Mouse (Mus musculus): ENCODE data around the gene Lhpp. TPM values are rescaled to one million over a fixed set of nuclear protein-coding genes. Genes with fewer than 3 reads are reported as not detected.

Gene Lhpp
- polyA plus RNA-seq, 1 experiment from 2014 or later: 17.4 TPM

DNA sequence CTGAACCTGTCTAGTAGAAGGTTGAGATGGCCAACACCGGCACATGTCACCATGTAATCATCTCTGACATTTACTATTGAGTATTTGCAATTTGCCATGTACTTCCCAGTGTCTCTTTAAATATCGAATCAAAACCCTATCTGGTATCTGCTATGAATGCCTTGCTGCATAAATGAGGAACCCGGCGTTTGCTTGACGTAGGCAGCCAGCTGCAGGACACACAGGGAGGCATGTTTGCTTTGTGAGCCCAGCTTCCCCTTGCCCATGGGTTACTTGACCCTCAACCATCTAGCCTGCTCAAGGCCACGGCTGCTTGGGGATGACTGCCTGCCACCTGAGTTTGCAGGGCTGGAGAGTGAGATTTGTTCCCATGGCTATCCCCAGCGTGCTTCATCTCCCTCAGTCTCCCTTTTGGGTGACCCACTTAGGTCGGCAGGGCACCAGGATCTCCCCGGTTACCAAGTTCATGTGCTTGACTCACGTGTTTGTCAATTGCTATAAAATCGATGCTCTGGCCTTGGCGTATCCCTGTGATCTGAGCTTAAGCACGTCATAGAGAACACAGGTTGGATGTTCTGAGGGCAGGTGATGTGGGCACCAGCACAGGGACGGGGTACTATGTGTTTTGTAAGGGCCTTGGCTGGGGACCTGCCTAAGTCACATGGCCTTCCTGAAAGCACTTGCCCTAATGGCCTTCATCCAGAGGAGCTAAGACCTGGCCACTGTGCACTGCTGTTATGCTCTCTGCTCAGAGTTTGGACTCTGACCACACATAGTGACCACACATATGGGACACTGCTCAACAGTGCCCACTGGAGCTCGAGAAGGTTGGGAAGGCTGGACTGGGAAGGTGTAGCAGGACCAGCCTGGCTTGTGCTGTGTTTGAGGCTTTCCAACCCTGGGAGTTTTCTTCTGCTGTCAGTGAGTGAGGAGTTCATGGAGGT is 9.8 kb downstream of the Lhpp start:
- no peak for ATAC-seq (ENCODE audit: insufficient number of reproducible peaks, low FRiP score, low TSS enrichment, low read depth)
- H3K27ac ChIP-seq (replicated peaks): no peak overlapping the region
- no peak overlapping the region for H3K4me3 ChIP-seq (replicated peaks)
- H3K9me3 ChIP-seq (replicated peaks): no peaks in the 10 kb centered on the region
- H3K9ac ChIP-seq: no peak overlapping the region
- 0 out of 2 replicates have a peak, but pooled peaks cover 3% of the 10 kb centered on the region for H3K4me1 ChIP-seq
- H3K36me3 ChIP-seq: no peaks in the 10 kb centered on the region
- WGBS: 85% methylated on average over 15 of the region's 15 CpGs
- no peaks in the 10 kb centered on the region for H3K27me3 ChIP-seq
- no peak overlapping the region for H3K4me2 ChIP-seq (replicated peaks)

DNA sequence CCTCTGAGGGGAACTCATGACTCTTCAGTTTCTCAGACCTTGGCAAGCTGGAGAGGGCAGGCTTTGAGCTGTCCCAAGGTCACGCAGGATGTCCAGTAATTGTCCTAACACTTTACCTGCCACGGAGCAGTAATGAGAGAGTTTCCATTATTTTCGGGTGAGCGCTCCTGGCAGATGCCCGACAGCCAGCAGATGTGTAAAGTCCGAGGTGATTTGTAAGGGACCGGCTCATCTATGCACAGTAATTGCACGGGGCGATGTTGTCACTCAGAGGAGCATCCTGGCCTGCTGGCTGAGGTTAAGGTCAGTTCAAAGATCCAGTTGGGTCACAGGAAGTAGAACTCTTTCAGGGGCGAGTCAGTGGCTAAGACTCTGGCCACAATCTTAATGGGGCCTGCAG is 13.7 kb downstream of the Lhpp start:
- no peak overlapping the region for H3K4me3 ChIP-seq (replicated peaks)
- H3K9me3 ChIP-seq (replicated peaks): no peaks in the 10 kb centered on the region
- no peaks in the 10 kb centered on the region for H3K27me3 ChIP-seq
- H3K4me2 ChIP-seq (replicated peaks): no peak overlapping the region
- H3K36me3 ChIP-seq: no peaks in the 10 kb centered on the region
- WGBS: 74% methylated on average over 10 of the region's 10 CpGs
- H3K4me1 ChIP-seq: no peaks in the 10 kb centered on the region
- no peak overlapping the region for H3K27ac ChIP-seq (replicated peaks)
- no peak for ATAC-seq (ENCODE audit: insufficient number of reproducible peaks, low FRiP score, low TSS enrichment, low read depth)
- no peak overlapping the region for H3K9ac ChIP-seq

DNA sequence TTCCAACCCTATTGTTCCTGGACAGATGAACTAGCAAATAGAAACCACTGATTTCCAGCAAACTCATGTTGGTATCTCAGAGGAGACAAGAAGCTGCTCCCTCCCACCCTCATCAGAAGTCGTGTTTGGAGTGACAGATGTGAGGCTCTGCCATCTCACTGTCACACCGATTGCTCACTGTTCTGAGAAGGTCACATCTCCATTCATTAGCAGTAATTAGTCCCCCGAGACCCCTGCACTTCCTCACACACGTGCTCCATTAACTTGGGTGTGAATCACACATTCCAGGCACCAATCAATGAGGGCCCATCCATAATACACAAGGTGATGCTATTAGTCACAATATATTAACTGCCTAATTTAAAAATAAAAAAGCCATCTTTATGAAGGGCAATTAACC is 15.7 kb downstream of the Lhpp start:
- H3K4me3 ChIP-seq (replicated peaks): no peak overlapping the region
- WGBS: 59% methylated on average over 4 of the region's 4 CpGs
- no peak for ATAC-seq (ENCODE audit: insufficient number of reproducible peaks, low FRiP score, low TSS enrichment, low read depth)
- H3K9ac ChIP-seq: no peak overlapping the region
- no peak overlapping the region for H3K27ac ChIP-seq (replicated peaks)
- no peaks in the 10 kb centered on the region for H3K4me1 ChIP-seq
- no peak overlapping the region for H3K4me2 ChIP-seq (replicated peaks)
- no peaks in the 10 kb centered on the region for H3K27me3 ChIP-seq
- H3K36me3 ChIP-seq: no peaks in the 10 kb centered on the region
- H3K9me3 ChIP-seq (replicated peaks): no peaks in the 10 kb centered on the region

DNA sequence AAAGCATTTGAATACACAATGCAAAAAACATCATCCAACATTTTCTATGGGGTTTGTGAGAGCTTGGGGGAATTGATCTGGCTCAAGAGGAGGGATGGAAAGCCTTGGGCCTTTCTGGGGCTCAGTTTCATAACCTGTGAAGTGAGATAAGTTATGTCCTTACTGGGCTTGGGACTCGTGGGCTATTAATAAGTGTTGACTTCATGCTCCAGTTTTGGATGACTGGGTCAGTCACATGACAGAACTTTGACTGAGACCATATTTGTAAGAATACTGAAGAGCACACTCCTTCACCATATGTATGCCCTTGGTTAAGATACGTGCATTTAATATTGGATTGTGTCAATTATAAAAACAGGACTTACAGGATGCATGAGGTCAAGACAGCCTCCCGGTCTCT is 17.0 kb downstream of the Lhpp start:
- Histone ChIP-seq H3K4me3 (replicated peaks) (no peak overlapping the region), H3K4me2 (replicated peaks) (no peak overlapping the region), H3K36me3 (no peaks in the 10 kb centered on the region), H3K4me1 (no peaks in the 10 kb centered on the region), H3K27ac (replicated peaks) (no peak overlapping the region), H3K9me3 (replicated peaks) (no peaks in the 10 kb centered on the region), H3K9ac (no peak overlapping the region), H3K27me3 (no peaks in the 10 kb centered on the region)
- 53% methylated on average over 3 of the region's 3 CpGs for WGBS
- no peak for ATAC-seq (ENCODE audit: insufficient number of reproducible peaks, low FRiP score, low TSS enrichment, low read depth)

- WGBS: 73% methylated on average over 11 of the region's 11 CpGs
- H3K4me1 ChIP-seq: no peaks in the 10 kb centered on the region
- H3K9ac ChIP-seq: no peak overlapping the region
- no peak overlapping the region for H3K27ac ChIP-seq (replicated peaks)
- no peak for ATAC-seq (ENCODE audit: insufficient number of reproducible peaks, low FRiP score, low TSS enrichment, low read depth)
- no peak overlapping the region for H3K4me2 ChIP-seq (replicated peaks)
- no peaks in the 10 kb centered on the region for H3K9me3 ChIP-seq (replicated peaks)
- no peaks in the 10 kb centered on the region for H3K36me3 ChIP-seq
- H3K27me3 ChIP-seq: no peaks in the 10 kb centered on the region
- no peak overlapping the region for H3K4me3 ChIP-seq (replicated peaks)
These were observed 20.9 kb downstream of the Lhpp start for GRCm38 (mm10) chr7:132631313-132631712.

GRCm38 (mm10) chr7:132637292-132637691 is 26.9 kb downstream of the Lhpp start:
- Histone ChIP-seq H3K4me2 (replicated peaks) (no peak overlapping the region), H3K4me3 (replicated peaks) (no peak overlapping the region), H3K4me1 (no peaks in the 10 kb centered on the region), H3K9ac (no peak overlapping the region), H3K9me3 (replicated peaks) (no peaks in the 10 kb centered on the region), H3K36me3 (no peaks in the 10 kb centered on the region), H3K27ac (replicated peaks) (no peak overlapping the region), H3K27me3 (0 out of 2 replicates have a peak, but pooled peaks cover 3% of the 10 kb centered on the region)
- ATAC-seq (ENCODE audit: insufficient number of reproducible peaks, low FRiP score, low TSS enrichment, low read depth): no peak
- WGBS: 28% methylated on average over 12 of the region's 12 CpGs

DNA sequence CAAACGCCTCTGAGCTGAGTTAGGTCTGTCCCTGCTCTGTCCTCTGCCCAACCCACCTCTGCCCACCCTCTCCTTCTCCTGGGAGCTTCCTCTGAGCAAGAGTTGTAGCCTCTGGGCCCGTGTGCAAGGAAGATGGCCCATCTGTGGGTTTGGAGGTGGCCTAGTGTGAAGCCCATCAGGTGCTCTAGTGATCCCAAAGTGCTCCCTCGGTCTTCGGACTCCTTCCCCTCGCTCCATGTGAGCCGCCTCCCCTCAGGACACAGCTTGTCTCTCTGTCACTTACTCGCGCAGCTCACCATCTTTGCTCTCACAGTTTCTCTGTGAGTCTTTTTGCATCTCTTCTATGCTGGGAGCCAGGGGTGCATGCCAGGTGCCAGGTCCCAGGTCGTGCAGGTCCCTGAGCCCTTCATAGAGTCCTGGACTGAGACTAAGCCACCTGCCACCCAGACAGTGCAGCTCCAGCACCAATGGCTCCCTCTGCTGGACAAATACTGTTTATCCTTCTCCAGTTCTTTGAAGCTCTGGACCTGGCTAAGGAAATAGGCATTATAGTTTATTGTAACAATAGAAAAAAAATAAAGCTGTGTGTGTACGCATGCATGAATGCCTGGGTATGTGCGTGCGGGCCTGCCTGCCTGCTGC is 28.1 kb downstream of the Lhpp start:
- H3K4me1 ChIP-seq: no peaks in the 10 kb centered on the region
- no peak overlapping the region for H3K4me3 ChIP-seq (replicated peaks)
- no peaks in the 10 kb centered on the region for H3K36me3 ChIP-seq
- WGBS: 55% methylated on average over 12 of the region's 12 CpGs
- 0 out of 2 replicates have a peak, but pooled peaks cover 3% of the 10 kb centered on the region for H3K27me3 ChIP-seq
- no peak overlapping the region for H3K4me2 ChIP-seq (replicated peaks)
- no peak overlapping the region for H3K27ac ChIP-seq (replicated peaks)
- ATAC-seq (ENCODE audit: insufficient number of reproducible peaks, low FRiP score, low TSS enrichment, low read depth): no peak
- no peak overlapping the region for H3K9ac ChIP-seq
- H3K9me3 ChIP-seq (replicated peaks): no peaks in the 10 kb centered on the region

GRCm38 (mm10) chr7:132640946-132641345 is 30.5 kb downstream of the Lhpp start:
- Histone ChIP-seq H3K4me2 (replicated peaks) (no peak overlapping the region), H3K27me3 (0 out of 2 replicates have a peak, but pooled peaks cover 3% of the 10 kb centered on the region), H3K9ac (no peak overlapping the region), H3K4me3 (replicated peaks) (no peak overlapping the region), H3K36me3 (no peaks in the 10 kb centered on the region), H3K27ac (replicated peaks) (no peak overlapping the region), H3K4me1 (no peaks in the 10 kb centered on the region), H3K9me3 (replicated peaks) (no peaks in the 10 kb centered on the region)
- 23% methylated on average over 9 of the region's 9 CpGs for WGBS
- no peak for ATAC-seq (ENCODE audit: insufficient number of reproducible peaks, low FRiP score, low TSS enrichment, low read depth)

DNA sequence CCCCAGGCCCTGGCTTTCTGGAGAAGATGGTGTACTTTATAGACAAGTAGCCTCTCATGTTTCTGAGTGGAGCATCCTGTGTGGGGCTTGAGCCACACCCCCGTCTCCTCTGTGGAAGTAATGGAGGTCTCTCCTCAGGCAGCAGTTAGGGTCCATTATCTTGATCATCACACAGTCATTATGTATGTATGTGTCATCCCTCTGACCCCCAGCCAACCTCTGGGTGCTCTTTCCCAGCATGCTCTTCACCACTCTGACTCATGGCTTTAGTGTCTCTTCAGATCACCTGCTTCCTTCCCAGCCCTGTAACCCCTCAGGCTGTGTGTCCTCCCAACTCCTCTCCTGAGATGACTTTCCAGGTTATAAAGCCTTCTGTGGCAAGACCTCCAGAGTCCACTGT is 31.2 kb downstream of the Lhpp start:
- Histone ChIP-seq H3K9ac (no peak overlapping the region), H3K27me3 (0 out of 2 replicates have a peak, but pooled peaks cover 3% of the 10 kb centered on the region), H3K4me1 (no peaks in the 10 kb centered on the region), H3K27ac (replicated peaks) (no peak overlapping the region), H3K4me3 (replicated peaks) (no peak overlapping the region), H3K4me2 (replicated peaks) (no peak overlapping the region), H3K36me3 (no peaks in the 10 kb centered on the region), H3K9me3 (replicated peaks) (no peaks in the 10 kb centered on the region)
- 78% methylated on average over 1 of the region's 1 CpGs for WGBS
- ATAC-seq (ENCODE audit: insufficient number of reproducible peaks, low FRiP score, low TSS enrichment, low read depth): no peak

- no peaks in the 10 kb centered on the region for H3K9me3 ChIP-seq (replicated peaks)
- no peaks in the 10 kb centered on the region for H3K36me3 ChIP-seq
- no peaks in the 10 kb centered on the region for H3K27me3 ChIP-seq
- WGBS: 79% methylated on average over 11 of the region's 11 CpGs
- no peak overlapping the region for H3K4me2 ChIP-seq (replicated peaks)
- H3K4me1 ChIP-seq: no peaks in the 10 kb centered on the region
- H3K27ac ChIP-seq (replicated peaks): no peak overlapping the region
- no peak for ATAC-seq (ENCODE audit: insufficient number of reproducible peaks, low FRiP score, low TSS enrichment, low read depth)
- no peak overlapping the region for H3K4me3 ChIP-seq (replicated peaks)
- no peak overlapping the region for H3K9ac ChIP-seq
These were observed 34.3 kb downstream of the Lhpp start for GRCm38 (mm10) chr7:132644605-132645279.

DNA sequence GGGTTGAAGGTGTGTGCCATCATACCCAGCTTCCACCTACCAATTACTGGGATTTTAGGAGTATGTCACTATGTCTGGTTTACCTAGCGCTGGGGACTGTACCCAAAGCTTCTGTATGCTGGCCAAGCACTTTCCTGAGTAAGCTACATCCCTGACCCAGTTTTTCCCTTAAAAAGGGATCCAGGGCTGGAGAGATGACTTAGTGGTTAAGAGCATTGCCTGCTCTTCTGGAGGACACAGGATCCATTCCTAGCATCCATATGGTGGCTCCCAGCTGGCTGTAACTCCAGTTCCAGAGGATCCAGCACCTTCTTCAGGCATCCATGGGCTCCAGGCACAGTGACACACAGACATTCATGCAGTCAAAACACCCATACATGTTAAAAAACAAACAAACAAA is 36.1 kb downstream of the Lhpp start:
- no peak overlapping the region for H3K9ac ChIP-seq
- H3K4me1 ChIP-seq: no peaks in the 10 kb centered on the region
- ATAC-seq (ENCODE audit: insufficient number of reproducible peaks, low FRiP score, low TSS enrichment, low read depth): no peak
- H3K36me3 ChIP-seq: no peaks in the 10 kb centered on the region
- whole genome bisulfite sequencing: 96% methylated on average over 1 of the region's 1 CpGs
- H3K4me3 ChIP-seq (replicated peaks): no peak overlapping the region
- no peaks in the 10 kb centered on the region for H3K27me3 ChIP-seq
- H3K4me2 ChIP-seq (replicated peaks): no peak overlapping the region
- no peak overlapping the region for H3K27ac ChIP-seq (replicated peaks)
- H3K9me3 ChIP-seq (replicated peaks): no peaks in the 10 kb centered on the region

Measured in embryonic facial prominence, embryonic 15.5 days (tissue).